Mouse (Mus musculus) thymus, postnatal 14 days (tissue): ENCODE data around the gene Zfp941.
"Not testable (repeated sequence)": the region's sequence is repeated elsewhere in the genome, so short reads cannot be mapped to it uniquely, and the experiment has no call there.

Experiments used
- DNase-seq: peaks from one replicate; pipeline ENCODE4 v3.0.0; 2021

Zfp941 gene

DNA sequence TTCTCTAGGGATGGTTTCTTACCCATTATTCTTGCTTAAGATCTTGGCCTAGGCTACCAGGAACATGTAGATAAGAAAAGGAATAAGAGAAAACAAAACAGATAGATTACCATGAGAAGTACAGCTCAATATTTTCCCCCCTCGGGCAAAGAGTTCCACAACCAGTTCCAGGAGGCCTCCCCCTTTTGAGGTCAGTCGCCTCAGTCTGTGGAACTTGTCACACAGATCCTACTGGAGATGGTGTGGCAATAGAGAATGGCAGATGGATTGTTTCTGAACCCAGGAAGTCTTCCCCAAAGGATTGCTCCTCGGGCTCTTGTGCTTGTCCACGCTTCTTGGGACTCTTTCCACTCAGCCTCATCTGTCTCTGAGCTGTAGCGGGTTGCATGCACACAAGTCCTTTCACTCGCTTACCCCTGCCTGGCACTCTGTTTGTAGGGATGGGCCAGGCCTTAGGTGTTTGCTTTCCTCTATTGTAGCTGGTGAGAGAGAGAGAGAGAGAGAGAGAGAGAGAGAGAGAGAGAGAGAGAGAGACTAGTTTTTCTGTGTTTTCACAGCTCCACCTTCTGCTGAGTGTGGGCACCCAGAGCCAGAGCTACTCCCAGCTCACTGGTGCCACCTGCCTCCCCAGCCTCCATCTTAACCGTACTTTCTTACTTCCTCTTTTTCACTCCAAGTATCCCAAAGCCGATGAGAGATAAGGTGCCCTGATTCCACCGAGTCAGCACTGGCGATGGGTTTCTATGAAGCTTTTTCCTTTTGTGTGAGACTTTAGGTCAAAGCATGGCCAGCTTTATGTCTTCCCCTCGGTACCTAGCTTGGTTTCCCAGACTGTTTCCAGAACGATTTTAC is 55.9 kb downstream of the Zfp941 start:
- DNase-seq = peak; percentile 13

- not testable (repeated sequence) for DNase-seq
Observed at GRCm38 (mm10) chr7:140765391-140765790, 56.6 kb downstream of the Zfp941 start.

GRCm38 (mm10) chr7:140763447-140764020 is 58.4 kb downstream of the Zfp941 start, which contains the start of gene Cyp2e1:
Cyp2e1 (plus strand) TSS chr7:140763739.
- no peak for DNase-seq

- no peak for DNase-seq
Observed at GRCm38 (mm10) chr7:140760647-140761046, 61.3 kb downstream of the Zfp941 start.
